Mouse (Mus musculus): ENCODE measurements at regions not wholly inside any gene's neighbourhood (a gene's known extent, or its start where the extent isn't known, plus 50 kb on each side); places are given as distances from the start of the nearest gene placed in this dataset.

DNA sequence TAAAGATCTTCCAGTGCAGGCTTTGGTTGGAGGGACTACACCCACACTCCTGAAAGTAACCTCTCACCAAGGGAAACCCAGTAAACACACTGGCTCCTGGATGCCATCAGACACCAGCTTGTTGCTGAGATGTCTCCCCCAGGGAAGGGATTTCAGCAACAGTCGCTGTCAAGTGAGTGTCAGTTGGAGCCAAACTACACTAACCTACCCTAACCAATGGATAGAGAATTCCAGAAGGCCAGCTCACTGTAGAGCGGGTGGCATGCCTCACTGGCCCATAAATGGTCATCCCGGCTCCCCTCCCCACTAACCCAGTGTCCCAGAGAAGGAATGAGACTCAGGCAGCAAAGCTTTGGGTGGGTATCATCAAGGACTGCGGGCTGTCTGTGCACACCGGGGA is 171.4 kb downstream of the Katnal1 start:
- no peak overlapping the region for H3K27ac ChIP-seq (replicated peaks; ENCODE audit: low read depth, low read length)

GRCm38 (mm10) chr5:148757236-148757635 is 171.9 kb downstream of the Katnal1 start:
- no peaks in the 10 kb centered on the region for H3K27me3 ChIP-seq (ENCODE audit: control insufficient read depth, insufficient read depth, low read length)
- H3K36me3 ChIP-seq (ENCODE audit: control insufficient read depth, insufficient read depth, low read length), result no peaks in the 10 kb centered on the region
- TF ChIP-seq POLR2A (IDR thresholded peaks at IDR 0.05; ENCODE audit: borderline replicate concordance, extremely low read depth, insufficient read depth, insufficient read length), result no peak
- H3K9me3 ChIP-seq (ENCODE audit: control insufficient read depth, low read length), result no peaks in the 10 kb centered on the region
- no peak overlapping the region for H3K9ac ChIP-seq (ENCODE audit: low read depth, low read length, severe bottlenecking)
- DNase-seq (ENCODE audit: low spot score) (peak; percentile 52), ATAC-seq (ENCODE audit: low FRiP score, low read depth) (peak; percentile 31; the same call in 1 of the 2 replicates)
- H3K4me2 ChIP-seq (replicated peaks; ENCODE audit: low read depth, low read length, severe bottlenecking), result no peak overlapping the region
- H3K4me3 ChIP-seq (replicated peaks; ENCODE audit: low read length), result no peak overlapping the region
- peaks cover 20% of the 10 kb centered on the region for H3K4me1 ChIP-seq (ENCODE audit: control insufficient read depth, insufficient read depth, low read length)
- 39% methylated on average over 8 of the region's 8 CpGs for WGBS
- no peak overlapping the region for H3K27ac ChIP-seq (replicated peaks; ENCODE audit: low read depth, low read length)

More for the DNA sequence above, 171.4 kb downstream of the Katnal1 start:
- no peak overlapping the region for H3K4me3 ChIP-seq (replicated peaks; ENCODE audit: low read length)
- no peak for ATAC-seq (ENCODE audit: low FRiP score, low read depth)
- no peak for TF ChIP-seq POLR2A (IDR thresholded peaks at IDR 0.05; ENCODE audit: borderline replicate concordance, extremely low read depth, insufficient read depth, insufficient read length)
- H3K36me3 ChIP-seq (ENCODE audit: control insufficient read depth, insufficient read depth, low read length), result no peaks in the 10 kb centered on the region
- H3K27me3 ChIP-seq (ENCODE audit: control insufficient read depth, insufficient read depth, low read length), result no peaks in the 10 kb centered on the region
- H3K9me3 ChIP-seq (ENCODE audit: control insufficient read depth, low read length), result no peaks in the 10 kb centered on the region
- H3K9ac ChIP-seq (ENCODE audit: low read depth, low read length, severe bottlenecking), result no peak overlapping the region
- no peak for DNase-seq (ENCODE audit: low spot score)
- 68% methylated on average over 5 of the region's 5 CpGs for WGBS
- H3K4me2 ChIP-seq (replicated peaks; ENCODE audit: low read depth, low read length, severe bottlenecking), result no peak overlapping the region
- H3K4me1 ChIP-seq (ENCODE audit: control insufficient read depth, insufficient read depth, low read length), result peaks cover 20% of the 10 kb centered on the region

DNA sequence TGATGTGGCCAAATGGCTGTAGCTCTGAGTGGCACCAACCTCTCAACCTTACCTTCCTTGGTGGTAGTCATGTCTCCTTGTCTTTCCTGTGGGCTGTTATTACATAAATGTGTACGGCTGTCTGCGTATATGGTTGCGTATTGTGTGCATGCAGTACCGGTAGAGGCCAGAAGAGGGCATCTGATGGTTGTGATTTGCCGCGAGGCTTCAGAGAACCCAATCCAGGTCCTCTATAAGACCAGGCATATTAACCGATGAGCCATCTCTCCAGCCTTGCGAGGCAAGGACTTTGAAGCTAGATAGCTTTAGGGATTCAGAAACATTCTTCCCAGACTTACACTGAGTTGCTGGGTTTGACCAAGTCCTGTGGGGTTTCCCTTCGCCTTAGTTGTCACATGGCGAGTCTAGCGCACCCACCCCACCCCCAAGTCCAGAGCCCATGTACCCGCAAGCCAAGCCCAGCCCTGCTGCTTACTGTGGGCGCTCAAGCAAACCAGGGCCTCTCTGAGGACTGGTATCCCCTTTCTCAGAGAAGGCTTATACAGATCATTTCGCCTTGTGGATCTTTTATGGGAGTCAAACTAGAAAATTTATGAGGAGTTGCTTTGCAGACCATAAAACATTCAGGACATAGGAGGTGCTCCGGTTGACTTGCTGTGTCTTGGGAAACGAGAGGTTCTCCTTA is 172.7 kb downstream of the Katnal1 start:
- Histone ChIP-seq H3K9me3 (ENCODE audit: control insufficient read depth, low read length) (no peaks in the 10 kb centered on the region), H3K36me3 (ENCODE audit: control insufficient read depth, insufficient read depth, low read length) (no peaks in the 10 kb centered on the region), H3K27ac (replicated peaks; ENCODE audit: low read depth, low read length) (0 out of 2 replicates have a peak overlapping the region, but pooled peaks have one; percentile 19), H3K27me3 (ENCODE audit: control insufficient read depth, insufficient read depth, low read length) (no peaks in the 10 kb centered on the region), H3K4me1 (ENCODE audit: control insufficient read depth, insufficient read depth, low read length) (peaks cover 20% of the 10 kb centered on the region), H3K4me3 (replicated peaks; ENCODE audit: low read length) (no peak overlapping the region), H3K9ac (ENCODE audit: low read depth, low read length, severe bottlenecking) (no peak overlapping the region), H3K4me2 (replicated peaks; ENCODE audit: low read depth, low read length, severe bottlenecking) (no peak overlapping the region)
- ATAC-seq (ENCODE audit: low FRiP score, low read depth), result peak; percentile 28; the same call in 1 of the 2 replicates
- 64% methylated on average over 16 of the region's 16 CpGs for WGBS
- no peak for TF ChIP-seq POLR2A (IDR thresholded peaks at IDR 0.05; ENCODE audit: borderline replicate concordance, extremely low read depth, insufficient read depth, insufficient read length)
- no peak for DNase-seq (ENCODE audit: low spot score)

- no peak for ATAC-seq (ENCODE audit: low FRiP score, low read depth)
Observed at GRCm38 (mm10) chr5:148755807-148756206, 173.3 kb downstream of the Katnal1 start.

DNA sequence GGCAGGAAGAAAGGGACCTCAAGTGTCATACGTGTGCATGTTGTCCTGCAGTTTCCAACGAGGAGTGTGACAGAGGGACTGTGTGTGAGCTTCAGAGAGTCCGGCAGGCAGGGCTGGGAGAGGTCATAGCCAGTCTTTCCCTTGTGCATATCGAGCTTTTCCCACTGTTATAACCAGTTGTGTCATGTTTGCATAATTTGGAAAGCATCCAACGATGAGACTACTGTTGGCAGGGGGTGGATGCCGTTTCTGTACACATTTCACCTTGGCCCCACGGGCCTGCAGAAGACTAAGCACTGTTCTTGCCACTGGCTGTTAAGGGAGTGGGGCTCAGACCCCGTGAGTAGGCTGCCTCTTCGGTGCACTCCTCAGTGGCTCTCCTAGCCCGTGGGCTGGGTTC is 174.2 kb downstream of the Katnal1 start:
- ATAC-seq (ENCODE audit: low FRiP score, low read depth) (no peak), DNase-seq (ENCODE audit: low spot score) (no peak)
- 74% methylated on average over 10 of the region's 10 CpGs for WGBS

More at GRCm38 (mm10) chr5:148755807-148756206, 173.3 kb downstream of the Katnal1 start:
- Histone ChIP-seq H3K9me3 (ENCODE audit: control insufficient read depth, low read length) (no peaks in the 10 kb centered on the region), H3K4me1 (ENCODE audit: control insufficient read depth, insufficient read depth, low read length) (peaks cover 20% of the 10 kb centered on the region), H3K4me3 (replicated peaks; ENCODE audit: low read length) (no peak overlapping the region), H3K4me2 (replicated peaks; ENCODE audit: low read depth, low read length, severe bottlenecking) (no peak overlapping the region), H3K27me3 (ENCODE audit: control insufficient read depth, insufficient read depth, low read length) (no peaks in the 10 kb centered on the region), H3K9ac (ENCODE audit: low read depth, low read length, severe bottlenecking) (no peak overlapping the region), H3K27ac (replicated peaks; ENCODE audit: low read depth, low read length) (no peak overlapping the region), H3K36me3 (ENCODE audit: control insufficient read depth, insufficient read depth, low read length) (no peaks in the 10 kb centered on the region)
- no peak for DNase-seq (ENCODE audit: low spot score)
- no peak for TF ChIP-seq POLR2A (IDR thresholded peaks at IDR 0.05; ENCODE audit: borderline replicate concordance, extremely low read depth, insufficient read depth, insufficient read length)
- WGBS, result 92% methylated on average over 8 of the region's 8 CpGs

More for the DNA sequence above, 174.2 kb downstream of the Katnal1 start:
- no peak overlapping the region for H3K4me2 ChIP-seq (replicated peaks; ENCODE audit: low read depth, low read length, severe bottlenecking)
- no peaks in the 10 kb centered on the region for H3K9me3 ChIP-seq (ENCODE audit: control insufficient read depth, low read length)
- no peak overlapping the region for H3K27ac ChIP-seq (replicated peaks; ENCODE audit: low read depth, low read length)
- no peak overlapping the region for H3K9ac ChIP-seq (ENCODE audit: low read depth, low read length, severe bottlenecking)
- H3K27me3 ChIP-seq (ENCODE audit: control insufficient read depth, insufficient read depth, low read length), result no peaks in the 10 kb centered on the region
- TF ChIP-seq POLR2A (IDR thresholded peaks at IDR 0.05; ENCODE audit: borderline replicate concordance, extremely low read depth, insufficient read depth, insufficient read length), result no peak
- H3K4me3 ChIP-seq (replicated peaks; ENCODE audit: low read length), result no peak overlapping the region
- H3K36me3 ChIP-seq (ENCODE audit: control insufficient read depth, insufficient read depth, low read length), result no peaks in the 10 kb centered on the region
- H3K4me1 ChIP-seq (ENCODE audit: control insufficient read depth, insufficient read depth, low read length), result peaks cover 16% of the 10 kb centered on the region
